Mouse (Mus musculus) left cerebral cortex, adult 2 months (tissue): ENCODE data around the gene Btbd10. TPM values are rescaled to one million over a fixed set of nuclear protein-coding genes. Genes with fewer than 3 reads are reported as not detected.

Source experiments
- DNase-seq, 2 experiments: peaks; one replicate each; pipeline ENCODE4 v3.0.0; 2021 to 2022; ENCODE audit warnings: low spot score in 2 of 2, mixed read lengths in 1 of 2; ENCODE audit errors: extremely low spot score in 1 of 2
- H3K27ac ChIP-seq: fragments of 200-600 bp; 2 replicates; pipeline ENCODE4 v1.8.1; 2022
- H3K4me3 ChIP-seq: fragments of 200-600 bp; 2 replicates; pipeline ENCODE4 v1.8.1; 2022
- CTCF ChIP-seq: fragments of 200-600 bp; IDR thresholded peaks from 2 replicates; pipeline ENCODE4 v1.8.1; 2022; ENCODE audit warnings: antibody characterized with exemption, mild to moderate bottlenecking, moderate library complexity
- intact Hi-C: fragments of 180-260 bp; cut with DNase I; formaldehyde crosslinking; loops from one replicate; pipeline ENCODE4 v1.15.1; 2025
- total RNA-seq, 2 experiments: library from RNA; stranded (reverse); gene quantifications; 2 replicates each; pipeline ENCODE4 v1.2.3; 2021

Gene Btbd10
- total RNA-seq, 2 experiments from 2014 or later, result 90.1 to 104 TPM

- intact Hi-C loops, result no loop called here
- TF ChIP-seq CTCF, result no peak
- no peak for DNase-seq
- no peak overlapping the region for H3K4me3 ChIP-seq
- no peak overlapping the region for H3K27ac ChIP-seq
Observed at GRCm38 (mm10) chr7:113294598-113294997, 74.6 kb downstream of the Btbd10 start.

DNA sequence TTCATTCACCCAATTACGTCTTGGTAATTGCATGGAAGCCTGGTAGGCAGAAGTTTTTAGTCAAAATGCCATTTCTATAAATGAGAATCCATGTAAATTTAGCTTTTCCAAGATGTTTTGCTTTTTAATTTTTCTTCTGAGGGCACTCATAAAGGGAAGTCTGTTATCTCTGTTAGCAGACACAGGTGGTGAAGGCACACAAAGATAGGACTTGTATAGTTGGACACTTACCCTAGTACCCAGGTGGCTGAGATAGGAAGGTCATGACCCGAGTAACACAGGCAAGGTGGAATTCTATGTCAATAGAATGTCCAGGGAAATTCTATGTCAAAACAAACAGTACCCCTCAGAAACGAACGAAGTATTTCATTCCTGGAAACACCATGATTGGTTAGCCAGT, 77.0 kb downstream of the Btbd10 start:
- no peak for TF ChIP-seq CTCF
- intact Hi-C loops, result no loop called here
- no peak for DNase-seq
- Histone ChIP-seq H3K27ac (no peak overlapping the region), H3K4me3 (no peak overlapping the region)

GRCm38 (mm10) chr7:113291741-113292140, 77.5 kb downstream of the Btbd10 start:
- intact Hi-C loops, result no loop called here
- no peak overlapping the region for H3K27ac ChIP-seq
- no peak for TF ChIP-seq CTCF
- H3K4me3 ChIP-seq, result no peak overlapping the region
- no peak for DNase-seq

GRCm38 (mm10) chr7:113289211-113289610, 80.0 kb downstream of the Btbd10 start:
- intact Hi-C loops, result no loop called here
- 0 out of 2 replicates have a peak overlapping the region, but pooled peaks have one; percentile 15 for H3K27ac ChIP-seq
- H3K4me3 ChIP-seq, result no peak overlapping the region
- no peak for DNase-seq
- no peak for TF ChIP-seq CTCF

GRCm38 (mm10) chr7:113285405-113285804, 83.8 kb downstream of the Btbd10 start:
- no peak for TF ChIP-seq CTCF
- DNase-seq, result no peak
- peak overlapping the region; percentile 38 for H3K27ac ChIP-seq
- H3K4me3 ChIP-seq, result no peak overlapping the region
- intact Hi-C loops, result no loop called here

DNA sequence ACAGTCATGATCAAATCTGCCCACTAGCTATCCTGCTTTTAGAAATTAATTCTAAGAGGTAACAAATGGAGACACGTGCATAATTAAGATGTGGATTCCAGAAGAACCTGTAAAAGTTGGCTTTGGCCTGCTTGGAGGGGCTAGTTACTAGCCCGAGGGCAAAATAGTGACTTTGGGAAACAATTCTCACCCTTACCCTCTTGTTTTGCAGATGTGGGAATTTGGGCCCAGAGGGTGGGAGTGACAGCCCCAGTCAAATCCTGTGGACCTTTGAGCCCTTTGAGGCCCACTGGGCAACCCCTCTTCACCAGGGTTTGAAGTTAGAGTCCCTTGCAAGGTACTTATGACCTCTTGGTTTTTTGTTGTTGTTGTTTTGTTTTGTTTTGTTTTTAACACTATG, 89.9 kb downstream of the Btbd10 start:
- intact Hi-C loops, result no loop called here
- no peak overlapping the region for H3K27ac ChIP-seq
- no peak for TF ChIP-seq CTCF
- H3K4me3 ChIP-seq, result no peak overlapping the region
- DNase-seq, result no peak

DNA sequence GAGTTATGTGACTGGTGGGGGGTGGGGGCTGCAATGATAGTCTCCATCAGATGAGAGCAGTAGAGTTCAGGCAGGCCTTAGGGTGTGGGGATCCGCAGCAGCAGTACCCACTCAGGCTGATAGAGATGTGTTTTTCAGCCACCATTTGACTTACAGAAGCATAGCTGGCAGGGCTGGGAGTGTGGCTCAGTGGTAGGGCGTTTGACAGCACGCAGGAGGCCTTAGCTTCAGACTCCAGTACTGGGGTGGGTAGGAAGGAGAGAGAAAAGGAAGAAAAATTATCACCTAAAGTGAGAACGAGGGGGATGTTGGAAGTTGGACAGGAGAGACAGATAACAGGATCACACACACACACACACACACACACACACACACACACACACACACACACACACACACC, 90.7 kb downstream of the Btbd10 start:
- H3K27ac ChIP-seq, result no peak overlapping the region
- DNase-seq, result no peak
- H3K4me3 ChIP-seq, result no peak overlapping the region
- TF ChIP-seq CTCF, result no peak
- intact Hi-C loops, result no loop called here

GRCm38 (mm10) chr7:113277245-113277644, 91.9 kb downstream of the Btbd10 start:
- intact Hi-C loops, result no loop called here
- no peak for TF ChIP-seq CTCF

GRCm38 (mm10) chr7:113272338-113272997, 96.7 kb downstream of the Btbd10 start:
- no peak overlapping the region for H3K4me3 ChIP-seq
- DNase-seq, result no peak
- no peak overlapping the region for H3K27ac ChIP-seq
- intact Hi-C loops, result no loop called here
- TF ChIP-seq CTCF, result no peak

More at GRCm38 (mm10) chr7:113277245-113277644, 91.9 kb downstream of the Btbd10 start:
- no peak overlapping the region; the same call in 1 of the 2 replicates for H3K27ac ChIP-seq
- no peak overlapping the region for H3K4me3 ChIP-seq
- DNase-seq, result no peak

DNA sequence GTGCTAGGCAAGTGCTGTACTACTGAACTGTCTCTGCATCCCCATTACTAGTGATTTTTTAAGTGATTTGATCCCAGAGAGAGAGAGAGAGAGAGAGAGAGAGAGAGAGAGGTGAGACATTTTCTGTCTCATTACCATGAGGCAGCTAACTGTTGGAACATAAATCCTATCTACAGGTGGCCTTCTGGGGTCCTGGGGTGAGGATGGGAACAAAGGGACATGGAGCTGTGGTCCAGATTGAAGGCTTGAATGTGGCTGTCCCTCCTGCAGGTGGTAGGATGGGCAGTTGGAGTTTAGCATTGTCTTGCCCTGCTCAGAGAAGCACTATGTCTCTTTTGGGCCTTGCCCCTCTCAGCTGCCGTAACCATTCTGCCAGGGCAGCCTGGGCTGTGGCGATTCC, 98.2 kb downstream of the Btbd10 start:
- Histone ChIP-seq H3K27ac (no peak overlapping the region), H3K4me3 (no peak overlapping the region)
- intact Hi-C loops, result no loop called here
- no peak for TF ChIP-seq CTCF
- DNase-seq, result no peak

- DNase-seq, result no peak
- no peak overlapping the region for H3K27ac ChIP-seq
- no peak for TF ChIP-seq CTCF
- H3K4me3 ChIP-seq, result no peak overlapping the region
- intact Hi-C loops, result no loop called here
Observed at GRCm38 (mm10) chr7:113270551-113270950, 98.6 kb downstream of the Btbd10 start.

DNA sequence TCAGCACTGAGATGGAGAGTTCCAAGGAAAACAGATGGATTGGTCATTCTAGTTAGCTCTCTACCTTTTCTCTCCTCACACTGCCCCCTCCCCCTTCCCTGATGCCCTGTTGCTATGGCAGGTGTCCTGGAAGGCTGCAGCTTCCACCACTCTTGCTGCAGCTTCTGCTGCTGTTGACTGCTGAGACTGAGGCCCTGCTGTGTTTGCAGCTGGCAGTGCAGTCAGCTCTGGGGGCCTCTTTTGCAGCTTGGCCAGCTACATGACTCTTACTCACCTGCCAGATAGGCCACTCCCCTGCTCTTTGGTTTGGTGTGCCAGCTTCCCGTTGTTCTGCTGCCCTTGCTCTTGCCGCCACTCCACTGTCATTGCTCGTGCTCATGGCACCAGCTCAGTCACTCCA, 99.3 kb downstream of the Btbd10 start:
- no peak overlapping the region for H3K27ac ChIP-seq

DNA sequence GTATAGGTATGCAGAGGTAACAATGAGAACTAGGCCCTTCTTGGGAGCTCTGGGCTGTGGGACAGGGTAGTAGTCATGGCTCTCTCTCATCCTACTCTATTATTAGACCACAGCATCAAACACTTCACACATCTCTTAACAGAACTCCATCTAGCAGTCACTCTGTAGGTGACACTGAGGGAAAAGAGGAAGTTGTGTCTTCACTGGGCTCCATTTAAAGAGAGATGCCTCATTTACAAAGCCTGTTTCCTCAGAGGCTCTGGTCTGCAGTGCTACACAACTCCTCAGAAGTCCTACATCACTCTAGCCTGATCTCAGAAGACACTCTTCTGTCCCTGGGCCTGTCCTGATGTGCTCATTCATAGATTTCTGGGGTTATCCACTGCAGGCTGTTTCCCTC, 100.1 kb downstream of the Btbd10 start:
- DNase-seq, result no peak
- no peak overlapping the region for H3K27ac ChIP-seq
- H3K4me3 ChIP-seq, result no peak overlapping the region
- TF ChIP-seq CTCF, result no peak
- intact Hi-C loops, result no loop called here

More for the DNA sequence above, 99.3 kb downstream of the Btbd10 start:
- intact Hi-C loops, result no loop called here
- H3K4me3 ChIP-seq, result no peak overlapping the region
- TF ChIP-seq CTCF, result no peak
- DNase-seq, result no peak
